Mouse (Mus musculus): Measurements from ENCODE around the gene Lrrc27.

Lrrc27 gene

GRCm38 (mm10) chr7:139212754-139213745, at the start of gene Lrrc27, which contains the start of gene Stk32c:
Gene Lrrc27 (plus strand): TSS chr7:139212988.
Gene Stk32c (minus strand): TSS chr7:139213307.
- peak; percentile 99 for DNase-seq

DNA sequence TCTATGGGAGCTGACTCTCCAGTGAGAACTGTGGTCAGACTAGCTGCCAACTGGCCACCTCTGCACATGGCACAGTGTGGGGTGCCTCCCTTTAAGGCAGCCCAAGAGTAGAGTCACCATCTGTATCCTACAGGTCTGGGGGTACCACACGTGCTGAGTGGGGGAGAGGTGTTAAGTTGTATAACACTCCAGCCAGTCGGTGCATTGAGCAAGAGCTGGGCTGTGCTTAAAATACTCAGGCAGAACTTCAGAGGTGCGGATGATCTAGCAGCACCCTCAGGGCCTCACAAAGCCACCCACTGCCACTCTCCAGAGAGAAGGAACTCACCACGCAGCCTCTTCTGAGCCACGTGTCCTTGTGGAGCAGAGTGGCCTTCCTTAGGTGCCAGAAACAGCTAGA, 48.4 kb upstream of the Lrrc27 start:
- DNase-seq = peak; percentile 65

GRCm38 (mm10) chr7:139169143-139169542, 43.6 kb upstream of the Lrrc27 start:
- DNase-seq = no peak

DNA sequence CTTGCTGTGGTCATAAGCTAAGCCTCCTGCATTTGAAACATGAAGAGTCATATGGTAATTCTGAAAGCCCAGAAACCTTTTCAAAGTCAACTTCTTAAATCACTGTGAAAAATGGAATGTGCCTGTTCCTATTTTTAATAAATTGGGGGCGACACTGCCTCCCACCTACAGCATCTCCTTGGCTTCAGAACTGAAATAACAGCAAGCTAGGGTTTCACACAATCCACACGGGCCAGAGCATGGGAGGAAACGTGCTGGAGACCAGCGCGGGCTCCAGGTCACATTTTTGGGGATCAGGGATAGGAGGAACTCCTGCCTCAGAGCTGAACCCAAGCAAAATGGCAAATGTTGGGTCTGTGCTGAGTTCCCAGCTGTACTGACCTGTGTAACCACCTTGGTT, 33.5 kb upstream of the Lrrc27 start:
- DNase-seq = peak; percentile 46

- DNase-seq = no peak
Observed at GRCm38 (mm10) chr7:139180058-139180457, 32.7 kb upstream of the Lrrc27 start.

GRCm38 (mm10) chr7:139184396-139184795, 28.4 kb upstream of the Lrrc27 start:
- no peak for DNase-seq

- DNase-seq = no peak
Observed at GRCm38 (mm10) chr7:139184846-139185245, 27.9 kb upstream of the Lrrc27 start.

GRCm38 (mm10) chr7:139185971-139186370, 26.8 kb upstream of the Lrrc27 start:
- no peak for DNase-seq

GRCm38 (mm10) chr7:139186436-139186835, 26.4 kb upstream of the Lrrc27 start:
- no peak for DNase-seq

- DNase-seq = no peak
Observed at GRCm38 (mm10) chr7:139187277-139187676, 25.5 kb upstream of the Lrrc27 start.

DNA sequence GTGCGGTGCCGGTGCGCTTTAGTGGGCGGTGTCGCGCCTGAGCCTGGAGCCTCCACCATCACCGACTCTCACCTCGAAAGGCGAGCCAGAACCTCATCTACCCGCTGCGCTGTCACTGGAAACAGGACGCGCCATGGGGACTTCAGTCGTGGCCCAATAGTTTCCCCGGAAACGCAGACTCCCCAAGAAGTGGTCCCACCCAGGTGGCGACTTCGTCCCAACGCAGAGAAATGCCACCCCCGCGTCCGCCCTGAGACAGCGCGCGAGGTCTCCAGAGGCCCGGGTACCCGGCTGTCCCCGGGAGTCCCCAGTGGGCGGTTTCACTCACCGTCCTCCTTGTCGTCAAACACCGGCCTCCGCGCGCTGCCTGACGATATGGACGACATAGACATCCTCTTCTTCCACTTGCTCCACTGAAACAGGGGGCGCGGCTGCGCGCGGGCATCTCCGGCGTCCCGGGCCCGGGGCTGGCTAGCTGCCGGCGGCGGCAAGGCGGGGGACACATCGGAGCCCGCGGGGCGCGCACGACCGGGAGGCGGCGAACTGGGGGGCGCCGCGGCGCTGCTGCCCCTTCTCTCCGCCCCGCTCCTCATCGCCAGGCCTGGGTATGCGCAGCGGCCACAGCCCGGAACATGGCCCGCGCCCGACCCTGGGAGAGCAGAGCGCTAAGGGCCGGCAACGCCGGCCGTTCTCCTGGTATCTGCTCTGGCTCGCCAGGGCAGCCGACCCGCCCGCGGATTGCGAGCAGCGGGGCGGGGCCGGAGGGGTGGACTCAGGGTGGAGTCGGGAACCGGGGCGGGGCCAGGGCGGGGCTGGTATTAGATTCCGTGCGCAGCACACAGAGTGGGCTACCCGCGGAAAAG, 24.8 kb upstream of the Lrrc27 start:
- DNase-seq = peak; percentile 67

- no peak for DNase-seq
Observed at GRCm38 (mm10) chr7:139188634-139189207, 24.1 kb upstream of the Lrrc27 start.

DNA sequence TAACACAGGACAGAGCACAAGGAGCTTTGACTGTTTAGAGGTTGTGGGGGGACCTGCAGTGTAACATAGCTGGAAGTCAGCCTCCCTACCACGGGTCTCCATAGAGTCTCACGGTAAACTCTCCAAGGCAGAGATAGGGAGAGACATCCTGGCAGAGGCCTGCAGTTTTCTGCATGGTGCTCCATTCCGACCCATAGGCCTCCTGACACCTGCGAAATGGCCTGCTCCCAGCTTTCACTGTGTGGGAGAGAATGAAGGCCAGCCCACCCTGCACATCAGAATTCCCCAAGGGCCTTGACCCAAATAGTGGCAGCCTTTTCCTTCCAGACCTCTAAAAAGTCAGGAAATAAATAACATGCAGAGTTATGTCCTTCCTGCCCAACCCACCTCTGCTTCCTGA, 22.2 kb upstream of the Lrrc27 start:
- DNase-seq = no peak

DNA sequence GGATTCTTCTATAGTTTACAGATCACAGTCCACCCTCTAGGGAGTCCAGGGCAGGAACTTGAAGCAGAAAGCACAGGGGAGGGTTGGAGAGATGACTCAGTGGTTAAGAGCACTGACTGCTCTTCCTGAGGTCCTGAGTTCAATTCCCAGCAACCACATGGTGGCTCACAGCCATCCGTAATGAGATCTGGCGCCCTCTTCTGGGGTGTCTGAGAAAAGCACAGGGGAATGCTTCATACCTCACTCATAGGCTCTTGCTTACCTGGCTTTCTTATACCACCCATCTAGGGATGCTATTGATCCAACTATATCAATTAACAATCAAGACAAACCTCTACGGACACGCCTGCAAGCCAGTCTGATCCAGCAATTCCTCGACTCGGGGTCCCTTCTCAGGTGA, 21.2 kb upstream of the Lrrc27 start:
- DNase-seq = peak; percentile 1

DNA sequence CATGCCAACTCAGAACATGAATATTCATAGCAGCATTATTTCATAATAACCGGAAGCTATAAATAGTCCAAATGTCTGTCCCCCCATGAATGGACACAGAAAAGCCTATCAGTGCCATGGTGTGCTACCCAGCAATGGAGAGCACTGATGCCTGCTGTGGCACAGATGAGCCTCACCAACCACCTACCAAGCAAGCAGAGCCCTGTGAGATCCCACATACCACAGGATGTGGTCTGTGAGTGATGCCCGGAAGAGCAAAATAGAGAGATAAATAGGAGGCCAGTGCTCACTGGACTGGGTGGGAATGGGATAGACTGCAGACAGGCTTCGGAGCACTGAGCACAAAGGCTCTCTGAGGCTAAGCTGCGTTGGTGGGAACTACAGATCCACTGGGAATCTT, 15.8 kb upstream of the Lrrc27 start:
- DNase-seq = no peak

DNA sequence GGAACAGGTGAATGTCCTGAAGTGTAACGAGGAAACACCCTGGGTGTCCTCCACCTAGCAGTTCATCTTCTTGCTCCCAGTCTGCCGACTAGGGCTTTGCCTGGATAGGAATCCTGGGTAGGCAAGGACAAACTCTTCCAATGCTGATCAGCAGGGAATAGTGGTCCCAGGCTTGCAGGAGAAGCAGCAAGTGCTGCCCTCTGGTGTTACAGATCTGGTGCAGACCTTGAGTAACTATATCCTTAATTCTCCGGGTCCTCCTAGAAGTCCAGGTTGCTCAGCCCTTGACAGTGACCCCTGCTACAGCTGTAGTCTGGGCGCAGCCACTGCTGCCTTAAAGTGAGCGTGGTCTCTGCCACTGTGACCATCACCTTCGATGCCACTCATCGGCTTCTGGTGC, 12.7 kb upstream of the Lrrc27 start:
- DNase-seq = peak; percentile 72

DNA sequence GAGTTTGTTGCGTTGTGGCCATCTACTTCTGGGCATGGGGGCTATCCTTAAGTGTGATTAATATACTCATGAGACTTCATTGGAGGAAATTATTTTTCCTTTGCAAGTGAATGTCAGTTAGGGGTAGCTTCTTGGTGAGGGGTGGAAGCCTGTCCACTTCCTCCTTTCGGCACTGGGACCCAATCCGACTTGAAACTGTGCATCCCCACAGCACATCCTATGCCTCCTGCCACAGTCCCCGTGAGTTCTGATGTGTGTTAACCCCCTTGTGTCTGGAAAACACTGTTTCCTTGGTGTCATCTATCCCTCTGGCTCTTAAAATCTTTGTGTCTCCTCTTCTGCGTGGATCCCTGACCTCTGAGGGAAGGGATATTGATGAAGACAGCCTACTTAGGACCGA, 11.6 kb upstream of the Lrrc27 start:
- DNase-seq = no peak

DNA sequence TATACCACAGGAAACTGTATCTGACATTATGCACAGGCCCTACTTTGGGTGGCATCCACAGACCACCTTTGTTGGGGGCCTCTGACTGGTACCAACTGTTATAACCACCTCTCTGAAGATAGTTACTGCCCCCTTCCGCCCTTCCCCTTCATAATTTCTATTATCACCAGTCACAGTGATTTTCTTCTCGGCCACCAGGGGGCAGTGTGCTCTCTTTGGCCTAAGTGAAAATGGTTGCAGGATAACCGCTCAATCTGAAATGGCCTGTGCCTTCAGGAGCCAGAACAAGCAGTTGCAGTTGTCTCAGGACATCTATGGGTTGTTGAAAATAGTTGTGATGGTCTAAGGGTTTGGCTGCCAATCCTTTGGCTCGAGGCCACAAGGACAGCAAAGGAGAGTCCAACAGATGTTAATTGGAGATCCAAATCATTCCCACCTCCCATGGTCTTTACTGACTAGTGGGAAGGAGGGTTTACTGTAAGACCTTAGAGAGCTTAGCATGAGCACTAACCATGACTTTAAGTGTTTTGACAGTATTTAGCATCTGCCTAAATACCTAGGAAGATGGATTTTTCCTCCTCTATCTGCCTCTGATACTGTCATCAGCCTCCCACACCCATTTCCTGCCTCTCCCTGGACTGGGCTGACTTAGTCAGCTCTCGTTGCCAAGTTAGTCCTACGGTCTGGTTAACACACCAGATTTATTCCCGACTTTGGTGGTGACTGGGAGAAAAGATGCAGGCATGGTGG, 4.6 kb upstream of the Lrrc27 start:
- no peak for DNase-seq

GRCm38 (mm10) chr7:139208773-139209095, 4.1 kb upstream of the Lrrc27 start:
- DNase-seq = no peak

- no peak for DNase-seq
Observed at GRCm38 (mm10) chr7:139211761-139212160, 1.0 kb upstream of the Lrrc27 start.

DNA sequence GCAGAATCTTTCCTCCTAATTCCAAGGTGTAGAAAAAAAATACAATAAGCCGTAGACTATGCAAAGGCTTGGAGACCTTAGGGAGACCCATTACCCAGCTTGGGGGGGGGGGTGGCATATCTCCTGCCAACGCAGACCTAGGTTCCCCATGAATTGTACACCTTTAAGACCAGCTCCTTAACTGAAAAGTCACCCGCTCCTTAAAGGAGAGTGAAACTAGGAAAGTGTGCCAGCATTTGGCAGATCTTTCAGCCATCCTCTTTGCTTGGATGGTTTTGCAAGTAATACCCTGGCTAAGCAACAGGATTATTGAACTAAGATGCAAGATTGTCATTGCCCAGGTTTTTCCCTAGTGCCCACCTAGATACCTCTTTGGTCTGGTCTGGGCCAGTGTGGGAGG, 963 bp downstream of the Lrrc27 start:
- no peak for DNase-seq

GRCm38 (mm10) chr7:139214160-139214559, 1.4 kb downstream of the Lrrc27 start:
- no peak for DNase-seq

Measured in layer of hippocampus, adult 9-11 months (tissue).